Mouse (Mus musculus) skeletal muscle tissue, postnatal 0 days (tissue): Measurements from ENCODE around the gene Copb2. TPM values are rescaled to one million over a fixed set of nuclear protein-coding genes. Genes with fewer than 3 reads are reported as not detected.

Experiments
- polyA plus RNA-seq: library from polyadenylated mRNA; unstranded; fragments of >200 nt; fragmentation: Nextera tagmentation; extraction: Ambion mirVana; gene quantifications from 2 replicates; pipeline ENCODE4 v1.2.1, GENCODE M21; 2015

The Copb2 gene
- 72.8 and 84.2 TPM in 2 replicates for polyA plus RNA-seq

DNA sequence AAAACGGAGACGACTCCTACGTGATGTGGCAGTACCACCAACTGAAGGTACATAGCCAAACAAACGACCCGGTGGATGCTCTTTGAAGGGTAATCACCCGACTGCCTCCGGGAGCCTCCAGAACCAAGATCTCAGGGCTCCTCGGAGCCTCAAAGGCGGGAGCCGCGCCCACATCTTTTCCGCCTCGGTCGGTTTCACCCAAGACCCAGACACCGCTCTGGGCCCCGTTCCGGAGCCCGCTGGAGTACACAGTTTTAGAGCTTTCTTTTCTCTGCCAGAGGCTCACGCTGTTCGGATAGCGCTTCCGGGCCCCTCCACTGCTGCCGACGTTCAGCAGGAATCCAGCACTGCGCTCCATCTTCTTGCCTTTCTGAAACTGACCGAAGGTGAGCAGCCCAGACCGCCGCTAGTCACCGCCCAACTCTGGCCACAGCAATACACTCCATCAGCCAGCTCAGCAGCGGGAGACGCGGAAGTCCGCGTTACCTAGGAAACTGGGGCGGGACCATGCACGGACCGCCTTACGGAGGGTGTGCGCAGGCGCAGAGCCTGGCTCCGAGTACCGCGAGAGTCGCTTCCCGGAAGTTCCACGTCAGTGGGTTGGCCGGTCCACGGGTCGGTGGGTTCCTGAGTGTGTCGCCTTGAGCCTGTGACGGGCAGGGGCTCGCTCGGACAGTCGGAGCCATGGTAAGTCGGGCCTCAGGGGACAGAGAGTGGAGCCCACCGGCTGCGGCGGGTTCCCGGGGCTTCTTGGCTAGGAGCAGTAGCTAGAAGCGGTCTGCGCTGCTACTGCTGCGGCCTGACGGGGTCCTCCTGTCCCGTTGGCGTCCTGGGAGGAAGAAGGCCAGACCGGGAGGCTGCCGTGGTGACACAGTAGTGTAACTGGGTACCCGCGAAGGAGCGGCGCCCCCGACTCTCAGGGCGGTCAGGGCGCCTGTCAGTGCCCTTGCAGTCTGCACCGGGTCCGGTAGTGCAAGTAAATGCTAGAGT, at the start of gene Copb2:
TSS of gene Copb2 (plus strand) at position 585 of the 990 bp plus-strand sequence.

DNA sequence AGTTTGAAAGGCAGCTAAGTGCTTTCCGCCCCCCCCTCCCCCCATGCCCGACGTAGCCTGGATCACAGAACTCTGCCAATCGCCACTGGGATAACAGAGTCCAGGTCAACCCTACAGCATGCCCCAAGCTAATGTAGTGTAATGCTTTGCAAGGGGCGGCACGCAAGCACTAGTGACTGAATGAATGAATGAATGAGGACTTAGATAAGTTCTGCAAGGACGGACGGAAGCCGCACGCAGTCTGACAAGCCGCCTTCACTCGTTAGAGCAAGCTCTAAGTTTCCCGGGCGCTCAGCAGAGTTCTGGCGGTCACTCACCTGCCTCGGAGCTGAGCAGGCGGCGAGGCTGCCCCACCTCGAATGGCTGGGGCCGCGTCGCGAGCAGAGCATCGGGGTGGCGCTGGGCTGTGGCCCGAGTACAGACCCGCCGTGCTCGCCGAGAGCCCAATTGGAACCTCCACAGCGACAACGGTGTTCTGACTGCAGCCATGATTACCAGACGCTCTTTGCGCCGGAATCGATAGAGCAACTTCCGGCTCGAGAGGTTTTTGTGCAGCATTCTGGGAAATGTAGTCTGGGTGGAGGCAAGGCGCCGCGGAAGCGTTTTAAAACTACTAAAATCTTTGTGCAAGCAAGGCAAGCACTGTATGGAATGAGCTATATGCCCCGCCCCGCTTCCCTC, 37.8 kb downstream of the Copb2 start, which contains the start of gene Mrps22:
TSS of gene Mrps22 (minus strand) at position 505 of the 681 bp plus-strand sequence.

Other genes with a start within 250 kb of the Copb2 start
- 18.3 and 20.6 TPM in 2 replicates for gene Rbp1, start 140.8 kb upstream of the Copb2 start, polyA plus RNA-seq
- gene Rbp2, start 77.6 kb upstream of the Copb2 start, polyA plus RNA-seq, result 0.26 and 7.0 TPM in 2 replicates
- 47.5 and 53.5 TPM in 2 replicates for gene Mrps22, start 37.9 kb downstream of the Copb2 start, polyA plus RNA-seq